Mouse (Mus musculus) spleen, adult 18-20 months (tissue): ENCODE results near the gene Tmem110.

ENCODE experiments used
- DNase-seq, 2 experiments: peaks; one replicate each; pipeline ENCODE4 v3.0.0; 2022; ENCODE audit warnings: mixed read lengths in 2 of 2

The Tmem110 gene

GRCm38 (mm10) chr14:30865311-30865710 lies 39.9 kb downstream of the Tmem110 start:
- no peak for DNase-seq

GRCm38 (mm10) chr14:30867042-30867441 lies 41.7 kb downstream of the Tmem110 start:
- DNase-seq: peak in 1 of 2 experiments; percentile 61

GRCm38 (mm10) chr14:30868826-30869225 lies 43.4 kb downstream of the Tmem110 start:
- no peak for DNase-seq

- DNase-seq: no peak
Observed at GRCm38 (mm10) chr14:30869391-30869801, 44.0 kb downstream of the Tmem110 start.

GRCm38 (mm10) chr14:30870206-30871147 lies 45.1 kb downstream of the Tmem110 start:
- DNase-seq: no peak

GRCm38 (mm10) chr14:30874095-30874700 lies 48.8 kb downstream of the Tmem110 start:
- DNase-seq: no peak

GRCm38 (mm10) chr14:30875130-30875865 lies 49.9 kb downstream of the Tmem110 start:
- DNase-seq: no peak

GRCm38 (mm10) chr14:30875955-30876354 lies 50.6 kb downstream of the Tmem110 start:
- DNase-seq: no peak

GRCm38 (mm10) chr14:30876451-30876850 lies 51.1 kb downstream of the Tmem110 start:
- no peak for DNase-seq

GRCm38 (mm10) chr14:30877827-30878226 lies 52.4 kb downstream of the Tmem110 start:
- no peak for DNase-seq

GRCm38 (mm10) chr14:30878958-30879571 lies 53.7 kb downstream of the Tmem110 start, which contains the start of gene Mustn1:
Gene Mustn1, plus strand, starts transcription at chr14:30879200.
- DNase-seq: no peak

GRCm38 (mm10) chr14:30879794-30880193 lies 54.4 kb downstream of the Tmem110 start:
- DNase-seq: no peak

- DNase-seq: no peak
Observed at GRCm38 (mm10) chr14:30880251-30880650, 54.9 kb downstream of the Tmem110 start.

- DNase-seq: peak in 1 of 2 experiments; percentile 40
Observed at GRCm38 (mm10) chr14:30880811-30881717, 55.7 kb downstream of the Tmem110 start.

GRCm38 (mm10) chr14:30881718-30882108 lies 56.3 kb downstream of the Tmem110 start:
- no peak for DNase-seq

- DNase-seq: no peak
Observed at GRCm38 (mm10) chr14:30885298-30885697, 59.9 kb downstream of the Tmem110 start.

GRCm38 (mm10) chr14:30886204-30886603 lies 60.8 kb downstream of the Tmem110 start, which contains the start of gene Itih4:
Gene Itih4, plus strand, starts transcription at chr14:30886476.
- DNase-seq: no peak

GRCm38 (mm10) chr14:30888271-30888732 lies 62.9 kb downstream of the Tmem110 start:
- DNase-seq: no peak

GRCm38 (mm10) chr14:30899972-30900371 lies 74.6 kb downstream of the Tmem110 start:
- no peak for DNase-seq

GRCm38 (mm10) chr14:30902628-30903027 lies 77.2 kb downstream of the Tmem110 start:
- no peak for DNase-seq

GRCm38 (mm10) chr14:30903036-30903435 lies 77.6 kb downstream of the Tmem110 start:
- DNase-seq: no peak
